Mouse (Mus musculus): Measurements from ENCODE around the gene Ptp4a2. TPM values are rescaled to one million over a fixed set of nuclear protein-coding genes. Genes with fewer than 3 reads are reported as not detected.
"Not testable (repeated sequence)": the region's sequence is repeated elsewhere in the genome, so short reads cannot be mapped to it uniquely, and the experiment has no call there.

The Ptp4a2 gene
- total RNA-seq, 1 experiment from 2014 or later, result 401 TPM

DNA sequence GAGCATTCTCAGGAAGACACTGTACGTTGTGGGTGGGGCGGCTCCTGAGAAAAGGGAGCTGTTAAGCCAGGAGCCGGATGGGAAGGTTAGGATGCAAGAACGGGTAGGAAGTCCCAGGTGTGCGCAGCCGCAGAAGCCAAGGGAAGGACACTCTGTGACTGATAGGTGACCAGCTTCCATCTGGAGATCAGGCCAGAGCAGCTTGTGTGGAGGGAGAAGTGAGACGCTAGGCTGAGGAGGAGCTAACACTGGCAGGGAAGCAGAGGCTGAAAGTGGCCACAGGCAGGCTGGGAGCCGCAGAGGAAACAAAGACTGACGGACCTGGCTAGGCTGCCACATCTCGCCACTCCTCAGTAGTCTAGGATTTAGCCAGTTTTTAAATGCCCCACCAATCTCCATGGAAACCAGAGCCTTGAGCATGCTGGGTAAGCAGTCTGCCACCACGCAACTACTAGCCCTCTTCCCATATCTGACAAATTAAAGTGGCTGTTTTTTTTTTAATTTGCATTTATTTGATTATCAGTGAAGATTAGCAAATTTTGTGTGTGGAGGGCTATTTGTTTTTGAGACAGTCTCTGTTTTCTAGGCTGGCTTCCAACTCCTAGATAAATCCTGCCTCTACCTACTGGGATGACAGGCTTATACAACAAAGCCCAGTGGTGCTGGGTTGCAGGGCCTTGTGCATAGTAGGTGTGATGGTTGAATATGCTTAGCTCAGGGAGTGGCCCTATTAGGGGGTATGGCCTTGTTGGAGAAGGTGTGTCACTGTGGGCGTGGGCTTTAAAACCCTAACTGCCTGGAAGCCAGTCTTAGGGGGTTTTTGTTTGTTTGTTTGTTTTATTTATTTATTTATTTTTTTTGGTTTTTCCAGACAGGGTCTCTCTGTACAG, 73.3 kb downstream of the Ptp4a2 start:
- no peak for DNase-seq

DNA sequence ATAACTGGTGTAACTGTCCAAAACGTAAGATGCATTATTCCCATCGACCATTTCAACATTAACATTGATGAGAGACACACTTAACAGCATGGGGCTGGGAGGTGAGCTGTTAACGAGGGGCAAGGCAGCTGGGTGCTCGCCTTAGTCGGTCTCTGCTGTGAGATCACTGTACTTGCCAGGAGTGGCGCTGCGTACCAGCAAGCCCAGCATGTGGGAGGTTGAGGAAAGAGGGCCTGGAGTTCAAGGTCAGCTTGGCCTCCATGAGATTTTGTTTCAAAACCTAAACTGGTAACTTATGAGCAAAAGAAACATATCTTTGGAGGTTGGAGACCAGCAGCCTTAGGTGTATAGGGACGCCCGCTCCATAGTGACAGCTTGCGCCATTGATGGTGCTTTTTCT, 78.6 kb downstream of the Ptp4a2 start:
- DNase-seq, result no peak

DNA sequence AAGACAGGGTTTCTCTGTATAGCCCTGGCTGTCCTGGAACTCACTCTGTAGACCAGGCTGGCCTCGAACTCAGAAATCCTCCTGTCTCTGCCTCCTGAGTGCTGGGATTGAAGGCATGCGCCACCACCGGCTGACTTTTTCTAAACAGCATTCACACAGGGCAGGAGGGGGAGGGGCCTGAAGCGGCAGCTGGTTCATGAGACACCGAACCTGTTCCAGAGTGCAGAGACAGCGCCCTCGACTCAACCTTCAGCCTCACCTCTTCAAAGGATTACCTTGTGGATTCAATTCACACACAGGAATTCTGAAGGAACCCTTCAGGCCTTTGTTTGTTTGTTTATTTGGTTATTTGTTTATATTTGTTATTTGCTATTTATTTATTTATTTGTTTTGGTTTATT, 79.1 kb downstream of the Ptp4a2 start:
- no peak for DNase-seq

DNA sequence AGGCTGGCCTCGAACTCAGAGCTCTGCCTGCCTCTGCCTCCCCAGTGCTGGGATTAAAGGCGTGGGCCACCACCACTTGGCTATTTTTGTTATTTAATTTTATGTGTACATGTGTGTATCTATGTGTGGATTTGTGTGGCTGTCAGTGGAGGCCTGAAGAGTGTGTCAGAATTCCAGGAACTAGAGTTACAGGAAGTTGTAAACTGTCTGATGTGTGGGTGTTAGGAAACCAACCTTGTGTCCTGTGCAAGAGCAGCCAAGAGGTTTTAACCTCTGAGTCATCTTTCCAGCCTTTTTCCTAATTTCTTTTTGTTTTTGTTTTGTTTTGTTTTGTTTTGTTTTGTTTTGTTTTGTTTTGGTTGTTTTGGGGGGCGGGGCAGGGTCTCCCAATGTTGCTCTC, 83.8 kb downstream of the Ptp4a2 start:
- DNase-seq, result no peak

DNA sequence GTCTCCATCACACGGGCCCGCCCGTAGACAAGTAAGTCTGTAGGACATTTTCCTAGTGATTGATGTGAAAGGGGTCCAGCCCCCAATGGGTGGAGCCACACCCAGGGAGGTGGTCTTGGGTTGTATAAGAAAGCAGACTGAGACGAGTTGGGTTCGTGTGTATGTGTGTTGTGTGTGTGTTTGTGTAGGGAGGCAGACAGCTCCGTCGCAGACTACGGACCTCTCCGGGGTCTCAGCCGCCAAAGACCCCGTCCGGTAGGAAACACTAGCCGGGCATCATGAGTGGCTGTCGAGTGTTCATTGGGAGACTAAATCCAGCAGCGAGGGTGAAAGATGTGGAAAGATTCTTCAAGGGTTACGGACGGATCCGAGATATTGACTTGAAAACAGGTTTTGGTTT, 87.8 kb downstream of the Ptp4a2 start:
- DNase-seq, result not testable (repeated sequence)

Small RNAs within 50 kb of the gene (microRNA-seq; reads per million reads assigned to microRNA genes)
- 0 reads per million in 2 experiments for gene Gm28017

Other genes with a start within 250 kb of the Ptp4a2 start
- 3.7 and 4.3 TPM in 2 replicates for gene Lck, start 237.6 kb upstream of the Ptp4a2 start, total RNA-seq (2021)
- 33.5 and 35.2 TPM in 2 replicates for gene Fam167b, start 232.7 kb upstream of the Ptp4a2 start, total RNA-seq (2021)
- 167 and 171 TPM in 2 replicates for gene Eif3i, start 210.6 kb upstream of the Ptp4a2 start, total RNA-seq (2021)
- 96.3 and 111 TPM in 2 replicates for gene Tmem234, start 210.6 kb upstream of the Ptp4a2 start, total RNA-seq (2021)
- gene Dcdc2b, start 197.0 kb upstream of the Ptp4a2 start, total RNA-seq (2021), result 2.0 TPM in 1 of 2 replicates, not detected in the other
- 39.3 and 45.6 TPM in 2 replicates for gene Iqcc, start 192.1 kb upstream of the Ptp4a2 start, total RNA-seq (2021)
- 41.2 and 52.2 TPM in 2 replicates for gene Ccdc28b, start 187.3 kb upstream of the Ptp4a2 start, total RNA-seq (2021)
- 64.1 and 76.6 TPM in 2 replicates for gene Txlna, start 170.2 kb upstream of the Ptp4a2 start, total RNA-seq (2021)
- 80.1 and 95.8 TPM in 2 replicates for gene Kpna6, start 138.5 kb upstream of the Ptp4a2 start, total RNA-seq (2021)
- 10.1 and 14.8 TPM in 2 replicates for gene Tmem39b, start 114.4 kb upstream of the Ptp4a2 start, total RNA-seq (2021)
- 81.6 and 89.4 TPM in 2 replicates for gene Khdrbs1, start 68.9 kb upstream of the Ptp4a2 start, total RNA-seq (2021)
- gene Spocd1, start 118.0 kb downstream of the Ptp4a2 start, total RNA-seq (2021), result 0.86 and 3.4 TPM in 2 replicates
- gene Adgrb2, start 173.7 kb downstream of the Ptp4a2 start, total RNA-seq (2021), result 22.7 and 29.8 TPM in 2 replicates
- gene Col16a1, start 236.6 kb downstream of the Ptp4a2 start, total RNA-seq (2021), result 14.1 and 14.8 TPM in 2 replicates

All from adrenal gland, postnatal 25 days (tissue).